Mouse (Mus musculus) liver, adult (tissue): ENCODE measurements around the gene Cdx4.

Experiments
- GATA4 ChIP-seq: IDR thresholded peaks from 2 replicates; pipeline ENCODE4 v1.6.1; 2014; ENCODE audit warnings: mild to moderate bottlenecking, low read length; ENCODE audit not compliant: insufficient replicate concordance

Cdx4 gene

DNA sequence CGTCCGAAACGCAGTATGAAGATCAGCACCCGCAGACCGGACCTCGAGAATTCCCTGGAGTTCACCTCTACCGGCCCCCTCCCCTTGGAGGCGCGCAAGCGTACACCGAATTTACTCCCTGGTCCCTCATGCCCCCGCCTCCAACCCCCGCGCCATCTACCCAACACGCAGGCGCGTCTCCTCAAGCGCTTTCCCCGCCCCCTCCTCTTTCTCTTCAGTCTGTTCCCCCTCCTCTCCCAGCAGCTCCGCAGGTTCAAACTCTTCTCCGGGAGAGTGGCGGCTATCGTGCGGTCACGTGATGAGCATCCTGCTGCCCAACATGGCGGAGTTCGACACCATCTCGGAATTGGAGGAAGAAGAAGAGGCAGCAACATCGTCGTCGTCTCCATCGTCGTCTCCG is 35.1 kb downstream of the Cdx4 start, which contains the start of gene Chic1:
Chic1 (plus strand) TSS at position 190 of the 400 bp plus-strand sequence.
- no peak for TF ChIP-seq GATA4

DNA sequence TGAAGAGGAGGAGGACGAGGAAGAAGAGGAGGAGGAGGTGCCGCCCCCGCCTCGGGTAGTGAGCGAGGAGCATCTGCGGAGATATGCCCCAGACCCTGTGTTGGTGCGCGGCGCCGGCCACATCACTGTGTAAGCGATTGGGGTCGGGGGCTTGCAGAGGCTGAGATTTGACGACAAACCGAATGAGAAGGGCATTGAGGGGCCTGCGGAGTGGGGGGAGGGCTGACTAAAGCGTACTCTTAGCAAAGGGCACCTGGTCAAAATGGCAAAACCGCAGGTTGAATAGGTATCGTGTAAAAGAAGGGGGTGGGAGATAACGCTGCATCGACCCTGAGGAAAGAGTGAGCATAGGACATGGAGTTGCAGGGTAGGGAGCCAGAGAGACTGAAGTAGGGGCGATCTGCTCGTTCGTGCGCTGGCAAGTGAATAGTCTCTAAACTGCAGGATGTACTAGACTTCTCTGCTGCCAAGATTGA is 35.6 kb downstream of the Cdx4 start:
- TF ChIP-seq GATA4 = no peak

DNA sequence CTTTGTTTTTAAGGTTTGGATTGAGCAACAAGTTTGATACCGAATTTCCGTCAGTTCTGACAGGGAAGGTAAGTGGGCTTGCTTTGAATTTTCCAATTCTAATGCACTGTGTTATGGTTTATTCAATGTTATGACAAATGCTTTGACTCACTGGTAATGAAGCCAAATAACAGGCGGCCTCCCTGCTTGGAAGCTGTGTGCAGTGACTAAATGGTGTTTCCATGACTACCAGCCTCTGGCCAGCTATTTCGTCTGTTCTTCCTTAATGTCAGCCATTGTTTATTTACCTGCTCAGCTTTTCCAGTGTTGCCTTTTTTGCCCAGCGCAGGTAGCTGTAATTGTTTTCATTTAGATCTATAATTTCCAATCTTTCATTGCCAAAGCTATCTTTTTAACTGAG is 45.0 kb downstream of the Cdx4 start:
- no peak for TF ChIP-seq GATA4

DNA sequence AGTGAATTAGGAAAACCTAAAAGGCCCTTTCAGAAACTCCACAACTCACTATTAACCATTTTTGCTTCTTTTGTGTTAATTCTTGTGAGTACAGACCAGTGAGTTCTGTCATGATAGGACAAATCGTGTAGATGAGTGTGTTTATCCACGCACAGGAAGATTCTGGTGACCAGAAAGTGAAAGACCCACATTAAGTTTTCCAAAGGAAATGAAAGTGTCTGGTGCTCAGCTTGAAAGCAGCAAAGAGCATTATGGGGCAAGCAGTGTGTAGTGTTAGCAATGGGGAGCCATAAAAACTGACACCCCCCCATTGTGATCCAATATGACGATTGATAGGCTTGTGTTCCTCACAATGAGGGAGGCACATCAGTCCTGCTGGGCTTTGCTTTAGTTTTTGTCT is 47.5 kb downstream of the Cdx4 start:
- TF ChIP-seq GATA4 = no peak

DNA sequence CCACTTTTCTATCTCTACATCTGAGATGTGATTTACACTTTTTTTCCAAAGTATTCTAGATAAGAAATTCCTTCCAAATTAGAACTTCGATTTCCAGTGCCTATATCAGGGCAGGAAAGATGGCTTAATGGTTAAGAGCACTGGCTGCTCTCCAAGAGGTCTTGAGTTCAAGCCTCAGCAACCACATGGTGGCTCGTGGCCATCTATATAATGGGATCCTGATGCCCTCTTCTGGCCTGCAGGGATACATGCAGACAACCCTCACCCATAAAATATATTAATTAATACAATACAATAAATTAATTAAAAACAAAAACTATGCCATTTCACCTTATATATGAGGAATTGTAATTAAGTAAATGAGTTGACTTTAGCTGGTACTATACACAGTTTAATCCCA is 50.0 kb downstream of the Cdx4 start:
- TF ChIP-seq GATA4 = no peak

DNA sequence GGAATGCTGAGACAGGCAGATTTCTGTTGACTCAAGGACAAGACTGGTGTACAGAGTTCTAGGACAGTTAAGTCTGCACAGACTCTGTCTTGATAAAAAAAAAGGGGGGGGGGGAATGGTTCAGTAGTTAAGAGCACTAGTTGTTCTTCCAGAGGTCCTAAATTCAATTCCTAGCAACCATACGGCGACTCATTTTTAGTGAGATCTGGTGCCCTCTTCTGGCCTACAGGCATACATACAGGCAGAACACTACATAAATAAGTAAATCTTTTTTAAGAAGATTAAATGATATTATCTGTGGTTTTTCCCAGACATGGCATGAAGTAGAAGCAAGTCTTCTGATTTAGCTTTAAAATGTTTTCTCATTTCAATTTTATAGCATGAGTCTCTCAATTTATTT is 50.4 kb downstream of the Cdx4 start:
- TF ChIP-seq GATA4 = no peak

DNA sequence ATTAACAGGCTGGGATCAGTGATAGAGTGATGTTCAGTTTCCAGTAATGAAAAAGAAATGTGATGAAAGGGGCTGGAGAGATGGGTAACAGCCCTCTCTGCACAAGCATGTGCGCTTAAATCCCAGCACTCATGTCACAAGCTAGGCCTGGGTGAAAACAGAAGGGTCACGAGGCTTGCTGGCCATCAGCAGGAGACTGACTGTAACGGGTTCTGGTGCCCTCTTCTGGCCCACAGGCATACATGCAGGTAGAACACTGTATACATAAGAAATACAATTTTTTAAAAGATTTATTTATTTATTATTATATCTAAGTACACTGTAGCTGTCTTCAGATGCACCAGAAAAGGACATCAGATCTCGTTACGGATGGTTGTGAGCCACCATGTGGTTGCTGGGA is 53.1 kb downstream of the Cdx4 start:
- TF ChIP-seq GATA4 = no peak
